Mouse (Mus musculus): Measurements from ENCODE around the gene Foxn2.

DNA sequence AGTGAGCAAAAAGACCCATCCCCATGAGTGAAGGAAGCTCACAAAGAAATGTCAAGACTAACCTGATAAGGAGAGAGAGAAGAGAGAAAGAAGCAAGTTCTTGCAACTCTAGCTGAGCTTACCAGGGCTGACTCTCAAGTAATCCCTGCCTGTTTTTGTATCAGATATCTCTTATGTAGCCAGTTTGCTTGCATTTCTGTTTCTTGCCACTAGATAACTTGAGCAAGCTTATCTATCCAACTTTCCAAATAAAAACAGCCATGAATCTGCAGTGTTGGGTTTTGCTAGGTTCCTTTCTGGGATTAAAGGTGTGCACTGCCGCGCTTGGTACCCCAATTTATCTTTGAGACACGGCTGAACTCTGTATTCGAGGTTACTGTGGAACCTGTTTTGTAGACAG, 4.2 kb upstream of the Foxn2 start:
- no peak for TF ChIP-seq CTCF (IDR thresholded peaks at IDR 0.05)
- TF ChIP-seq EP300 (IDR thresholded peaks at IDR 0.05), result no peak
